Mouse (Mus musculus): ENCODE data around the gene Szrd1. TPM values are rescaled to one million over a fixed set of nuclear protein-coding genes. Genes with fewer than 3 reads are reported as not detected.

Szrd1 gene
- polyA plus RNA-seq, 1 experiment from 2014 or later: 32.0 TPM

DNA sequence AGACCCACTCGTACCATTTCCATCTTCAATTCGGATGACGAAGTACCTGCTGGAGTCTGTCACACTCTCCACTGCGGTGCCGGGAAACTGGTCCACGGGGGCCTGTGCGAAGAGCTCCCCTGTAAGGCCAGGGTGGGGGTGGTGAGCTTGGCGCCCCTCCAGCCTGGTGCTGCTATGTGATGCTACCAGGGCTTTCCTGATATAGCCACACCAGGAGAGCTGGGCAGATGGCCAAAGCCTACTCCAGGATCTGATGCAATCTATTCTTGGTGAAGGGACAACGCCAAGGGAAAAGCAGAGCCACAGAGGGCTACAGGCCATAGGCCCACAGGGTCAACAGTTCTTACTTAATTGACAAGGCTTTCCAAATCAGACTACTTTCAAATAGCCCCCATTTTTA lies 65.9 kb downstream of the Szrd1 start:
- ATAC-seq (ENCODE audit: low FRiP score, low read depth): no peak
- H3K4me1 ChIP-seq: peaks cover 15% of the 10 kb centered on the region
- H3K36me3 ChIP-seq: peaks cover 57% of the 10 kb centered on the region
- H3K4me3 ChIP-seq: no peak overlapping the region
- 94% methylated on average over 9 of the region's 9 CpGs for WGBS
- H3K4me2 ChIP-seq (replicated peaks): no peak overlapping the region
- H3K9ac ChIP-seq: no peak overlapping the region
- no peaks in the 10 kb centered on the region for H3K9me3 ChIP-seq
- H3K27me3 ChIP-seq (replicated peaks): no peaks in the 10 kb centered on the region
- no peak overlapping the region for H3K27ac ChIP-seq

- Histone ChIP-seq H3K9me3 (no peaks in the 10 kb centered on the region), H3K27ac (no peak overlapping the region), H3K9ac (no peak overlapping the region), H3K27me3 (replicated peaks) (no peaks in the 10 kb centered on the region), H3K4me2 (replicated peaks) (no peak overlapping the region), H3K36me3 (peaks cover 68% of the 10 kb centered on the region), H3K4me3 (no peak overlapping the region), H3K4me1 (peaks cover 13% of the 10 kb centered on the region)
- ATAC-seq (ENCODE audit: low FRiP score, low read depth): no peak
- WGBS: 98% methylated on average over 11 of the region's 11 CpGs
Measured at GRCm38 (mm10) chr4:141072502-141072901, 67.1 kb downstream of the Szrd1 start.

DNA sequence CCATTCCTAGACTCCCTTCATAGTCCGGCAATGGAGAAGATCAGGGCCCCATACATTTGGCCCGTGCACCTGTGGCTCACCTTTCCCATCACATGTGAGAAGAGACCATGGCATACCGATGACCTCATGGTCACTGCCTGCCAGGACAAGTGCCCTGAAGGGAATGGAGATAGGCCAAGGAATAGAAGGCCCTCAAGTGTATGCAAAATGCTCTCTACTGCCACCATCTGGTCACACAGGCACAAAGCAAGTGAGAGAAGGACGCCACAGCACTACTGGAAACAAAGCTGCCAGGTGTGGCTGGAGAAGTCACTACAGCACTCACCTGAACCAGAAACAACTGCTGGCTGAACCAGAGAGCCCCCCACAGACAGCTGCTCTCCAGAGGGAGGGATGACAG lies 69.8 kb downstream of the Szrd1 start:
- Histone ChIP-seq H3K27me3 (replicated peaks) (no peaks in the 10 kb centered on the region), H3K4me3 (no peak overlapping the region), H3K36me3 (peaks cover 84% of the 10 kb centered on the region), H3K9me3 (no peaks in the 10 kb centered on the region), H3K4me1 (no peaks in the 10 kb centered on the region), H3K4me2 (replicated peaks) (no peak overlapping the region), H3K9ac (no peak overlapping the region), H3K27ac (no peak overlapping the region)
- WGBS: 59% methylated on average over 4 of the region's 4 CpGs
- ATAC-seq (ENCODE audit: low FRiP score, low read depth): no peak

- H3K4me3 ChIP-seq: no peak overlapping the region
- H3K27me3 ChIP-seq (replicated peaks): no peaks in the 10 kb centered on the region
- H3K9ac ChIP-seq: no peak overlapping the region
- H3K27ac ChIP-seq: no peak overlapping the region
- H3K9me3 ChIP-seq: no peaks in the 10 kb centered on the region
- peaks cover 78% of the 10 kb centered on the region for H3K36me3 ChIP-seq
- no peaks in the 10 kb centered on the region for H3K4me1 ChIP-seq
- WGBS: 92% methylated on average over 8 of the region's 8 CpGs
- no peak for ATAC-seq (ENCODE audit: low FRiP score, low read depth)
- no peak overlapping the region for H3K4me2 ChIP-seq (replicated peaks)
Measured at GRCm38 (mm10) chr4:141068655-141069054, 70.9 kb downstream of the Szrd1 start.

GRCm38 (mm10) chr4:141067516-141068046 lies 72.0 kb downstream of the Szrd1 start:
- Histone ChIP-seq H3K27me3 (replicated peaks) (no peaks in the 10 kb centered on the region), H3K36me3 (peaks cover 67% of the 10 kb centered on the region), H3K4me3 (no peak overlapping the region), H3K4me2 (replicated peaks) (no peak overlapping the region), H3K9me3 (no peaks in the 10 kb centered on the region), H3K9ac (no peak overlapping the region), H3K27ac (no peak overlapping the region), H3K4me1 (no peaks in the 10 kb centered on the region)
- WGBS: 90% methylated on average over 9 of the region's 9 CpGs
- no peak for ATAC-seq (ENCODE audit: low FRiP score, low read depth)

- H3K9ac ChIP-seq: no peak overlapping the region
Measured at GRCm38 (mm10) chr4:141066709-141067515, 72.7 kb downstream of the Szrd1 start.

GRCm38 (mm10) chr4:141065123-141065522 lies 74.5 kb downstream of the Szrd1 start:
- no peaks in the 10 kb centered on the region for H3K27me3 ChIP-seq (replicated peaks)
- H3K9me3 ChIP-seq: no peaks in the 10 kb centered on the region
- H3K4me3 ChIP-seq: no peak overlapping the region
- ATAC-seq (ENCODE audit: low FRiP score, low read depth): peak; percentile 11; the same call in 1 of the 2 replicates
- 6% methylated on average over 8 of the region's 8 CpGs for WGBS
- H3K4me2 ChIP-seq (replicated peaks): no peak overlapping the region
- H3K36me3 ChIP-seq: peaks cover 43% of the 10 kb centered on the region
- no peak overlapping the region for H3K9ac ChIP-seq
- 0 out of 2 replicates have a peak, but pooled peaks cover 2% of the 10 kb centered on the region for H3K4me1 ChIP-seq
- no peak overlapping the region for H3K27ac ChIP-seq

More at GRCm38 (mm10) chr4:141066709-141067515, 72.7 kb downstream of the Szrd1 start:
- Histone ChIP-seq H3K27me3 (replicated peaks) (no peaks in the 10 kb centered on the region), H3K4me2 (replicated peaks) (no peak overlapping the region), H3K27ac (no peak overlapping the region), H3K4me3 (no peak overlapping the region), H3K4me1 (no peaks in the 10 kb centered on the region), H3K36me3 (peaks cover 60% of the 10 kb centered on the region), H3K9me3 (no peaks in the 10 kb centered on the region)
- ATAC-seq (ENCODE audit: low FRiP score, low read depth): no peak
- 87% methylated on average over 12 of the region's 12 CpGs for WGBS

- Histone ChIP-seq H3K9me3 (no peaks in the 10 kb centered on the region), H3K4me1 (peaks cover 12% of the 10 kb centered on the region), H3K27me3 (replicated peaks) (no peaks in the 10 kb centered on the region), H3K27ac (no peak overlapping the region), H3K4me2 (replicated peaks) (no peak overlapping the region), H3K9ac (no peak overlapping the region), H3K4me3 (no peak overlapping the region), H3K36me3 (peaks cover 35% of the 10 kb centered on the region)
- WGBS: 84% methylated on average over 4 of the region's 4 CpGs
- ATAC-seq (ENCODE audit: low FRiP score, low read depth): no peak
Measured at GRCm38 (mm10) chr4:141064104-141064659, 75.4 kb downstream of the Szrd1 start.

Other genes starting within 250 kb of the Szrd1 start
- gene Padi2, start 233.4 kb downstream of the Szrd1 start, polyA plus RNA-seq (2016; fragmentation: Nextera tagmentation; extraction: Ambion mirVana): 5.3 and 8.4 TPM in 2 replicates
- gene Sdhb, start 178.6 kb downstream of the Szrd1 start, polyA plus RNA-seq (2016; fragmentation: Nextera tagmentation; extraction: Ambion mirVana): 403 and 410 TPM in 2 replicates
- gene Atp13a2, start 152.9 kb downstream of the Szrd1 start, polyA plus RNA-seq (2016; fragmentation: Nextera tagmentation; extraction: Ambion mirVana): 121 and 126 TPM in 2 replicates
- 265 and 278 TPM in 2 replicates for gene Mfap2, start 129.4 kb downstream of the Szrd1 start, polyA plus RNA-seq (2016; fragmentation: Nextera tagmentation; extraction: Ambion mirVana)
- gene Crocc, start 79.2 kb downstream of the Szrd1 start, polyA plus RNA-seq (2016; fragmentation: Nextera tagmentation; extraction: Ambion mirVana): 11.7 and 12.8 TPM in 2 replicates
- gene Necap2, start 61.4 kb downstream of the Szrd1 start, polyA plus RNA-seq (2016; fragmentation: Nextera tagmentation; extraction: Ambion mirVana): 55.0 and 61.2 TPM in 2 replicates
- 0.25 TPM in 1 of 2 replicates, not detected in the other for gene Spata21, start 51.4 kb downstream of the Szrd1 start, polyA plus RNA-seq (2016; fragmentation: Nextera tagmentation; extraction: Ambion mirVana)
- gene Fbxo42, start 8.1 kb upstream of the Szrd1 start, polyA plus RNA-seq (2016; fragmentation: Nextera tagmentation; extraction: Ambion mirVana): 28.4 and 29.3 TPM in 2 replicates
- gene Rsg1, start 74.2 kb upstream of the Szrd1 start, polyA plus RNA-seq (2016; fragmentation: Nextera tagmentation; extraction: Ambion mirVana): 5.5 TPM in 2 replicates
- gene Arhgef19, start 99.7 kb upstream of the Szrd1 start, polyA plus RNA-seq (2016; fragmentation: Nextera tagmentation; extraction: Ambion mirVana): 1.6 and 3.1 TPM in 2 replicates
- gene Epha2, start 161.5 kb upstream of the Szrd1 start, polyA plus RNA-seq (2016; fragmentation: Nextera tagmentation; extraction: Ambion mirVana): 2.7 and 3.0 TPM in 2 replicates
- 2.5 and 3.2 TPM in 2 replicates for gene Fam131c, start 228.4 kb upstream of the Szrd1 start, polyA plus RNA-seq (2016; fragmentation: Nextera tagmentation; extraction: Ambion mirVana)